Mouse (Mus musculus) neural tube, embryonic 14.5 days (tissue): Measurements from ENCODE around the gene Plekhm3. TPM values are rescaled to one million over a fixed set of nuclear protein-coding genes. Genes with fewer than 3 reads are reported as not detected.

Experiments used
- ATAC-seq: fragments of 200-750 bp; cut with Nextera tagmentation; 2 replicates; pipeline ENCODE4 v1.8.0; 2017; ENCODE audit warnings: low read depth, mild to moderate bottlenecking, moderate TSS enrichment, moderate library complexity
- H3K27ac ChIP-seq: fragments of 300-500 bp; sonication (generic); 2 replicates; pipeline ENCODE4 v1.5.1; 2014; ENCODE audit warnings: low read depth, mild to moderate bottlenecking, control low read depth, low read length, moderate library complexity, mixed read lengths
- H3K27me3 ChIP-seq: fragments of 300-500 bp; sonication (generic); 2 replicates; pipeline ENCODE4 v1.6.1; 2014; ENCODE audit warnings: low read length; ENCODE audit not compliant: control insufficient read depth, insufficient read depth
- H3K36me3 ChIP-seq: fragments of 300-500 bp; sonication (generic); 2 replicates; pipeline ENCODE4 v1.6.1; 2014; ENCODE audit warnings: low read length, mixed read lengths; ENCODE audit not compliant: control insufficient read depth, insufficient read depth
- H3K4me1 ChIP-seq: fragments of 300-500 bp; sonication (generic); 2 replicates; pipeline ENCODE4 v1.6.1; 2014; ENCODE audit warnings: low read length; ENCODE audit not compliant: control insufficient read depth, insufficient read depth
- H3K4me2 ChIP-seq: fragments of 300-500 bp; sonication (generic); 2 replicates; pipeline ENCODE4 v1.6.1; 2014; ENCODE audit warnings: mild to moderate bottlenecking, low read depth, low read length, control low read depth
- H3K4me3 ChIP-seq: fragments of 300-500 bp; sonication (generic); 2 replicates; pipeline ENCODE4 v1.5.1; 2014; ENCODE audit warnings: low read depth, low read length, control low read depth, mixed read lengths
- H3K9ac ChIP-seq: fragments of 300-500 bp; sonication (generic); replicated peaks from 2 replicates; pipeline ENCODE4 v1.6.1; 2014; ENCODE audit warnings: low read depth, mild to moderate bottlenecking, control low read depth, low read length, mixed read lengths
- H3K9me3 ChIP-seq: fragments of 300-500 bp; sonication (generic); 2 replicates; pipeline ENCODE4 v1.6.1; 2016; ENCODE audit warnings: low read length; ENCODE audit not compliant: control insufficient read depth
- WGBS: fragments of 180-500 bp; shearing (Covaris S2); extraction: QIAGEN DNeasy Blood & Tissue Kit; methylation state at CpG from one replicate; pipeline ENCODE4 v1.1.7; 2014; 5-methylcytosine and 5-hydroxymethylcytosine counted together
- polyA plus RNA-seq: library from polyadenylated mRNA; unstranded; fragments of >200 nt; fragmentation: Nextera tagmentation; extraction: Ambion mirVana; gene quantifications from 2 replicates; pipeline ENCODE4 v1.2.1, GENCODE M21; 2014

The Plekhm3 gene
- polyA plus RNA-seq, 1 experiment from 2014 or later = 13.9 TPM

DNA sequence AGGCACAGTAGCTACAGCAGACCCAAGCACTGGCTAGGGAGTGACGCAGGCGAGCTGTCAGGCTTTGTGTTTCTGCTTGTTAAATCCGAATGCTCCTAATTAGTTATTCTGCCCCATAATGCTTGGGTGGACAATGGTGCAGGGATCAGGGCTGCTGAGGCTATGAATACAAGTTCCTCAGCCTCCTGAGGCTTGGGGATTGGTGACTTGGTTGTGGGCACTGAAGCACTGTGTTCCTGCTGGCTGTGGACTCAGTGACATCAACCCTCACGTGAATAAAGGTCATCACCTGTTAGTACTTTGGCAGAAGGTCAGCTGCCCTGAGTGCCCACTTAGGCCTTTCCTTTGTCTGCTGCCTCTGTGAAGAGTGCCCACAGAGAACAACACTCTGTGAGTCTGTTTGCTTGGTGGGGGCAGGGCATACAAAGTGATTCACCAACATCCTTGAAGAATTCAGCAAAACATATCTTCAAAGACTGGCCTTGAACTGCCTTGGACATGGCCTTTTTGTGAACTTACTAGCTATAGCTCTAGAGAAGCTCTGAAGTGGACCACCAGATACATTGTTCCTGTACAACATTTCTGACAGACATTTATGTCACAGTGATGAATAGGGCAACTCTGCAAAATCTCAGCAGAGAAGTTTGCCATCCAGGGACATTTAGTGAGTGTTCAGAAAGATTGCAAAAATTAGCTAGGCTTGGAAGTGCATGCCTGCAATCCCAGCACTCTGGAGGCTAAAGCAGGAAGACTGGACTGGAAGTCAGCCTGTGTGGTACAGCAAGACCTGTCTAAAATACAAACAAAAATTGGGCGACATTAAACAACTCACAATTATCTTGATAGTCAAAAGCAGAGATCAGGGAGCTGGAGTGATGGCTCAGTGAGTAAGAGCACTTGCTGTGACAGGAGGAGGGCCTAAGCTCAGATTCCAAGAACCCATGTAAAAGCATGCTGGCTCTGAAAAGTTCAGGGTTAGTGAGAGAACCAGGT lies 102.6 kb downstream of the Plekhm3 start:
- H3K4me1 ChIP-seq = no peaks in the 10 kb centered on the region
- no peaks in the 10 kb centered on the region for H3K9me3 ChIP-seq
- no peak overlapping the region for H3K4me2 ChIP-seq
- peak; percentile 78 for ATAC-seq
- no peak overlapping the region for H3K4me3 ChIP-seq
- no peak overlapping the region for H3K9ac ChIP-seq
- H3K27me3 ChIP-seq = no peaks in the 10 kb centered on the region
- no peak overlapping the region for H3K27ac ChIP-seq
- H3K36me3 ChIP-seq = no peaks in the 10 kb centered on the region
- 26% methylated on average over 5 of the region's 5 CpGs for WGBS

- no peak for ATAC-seq
- no peaks in the 10 kb centered on the region for H3K27me3 ChIP-seq
- WGBS = 84% methylated on average over 2 of the region's 2 CpGs
These were observed 103.4 kb downstream of the Plekhm3 start for GRCm38 (mm10) chr1:64853244-64853643.

DNA sequence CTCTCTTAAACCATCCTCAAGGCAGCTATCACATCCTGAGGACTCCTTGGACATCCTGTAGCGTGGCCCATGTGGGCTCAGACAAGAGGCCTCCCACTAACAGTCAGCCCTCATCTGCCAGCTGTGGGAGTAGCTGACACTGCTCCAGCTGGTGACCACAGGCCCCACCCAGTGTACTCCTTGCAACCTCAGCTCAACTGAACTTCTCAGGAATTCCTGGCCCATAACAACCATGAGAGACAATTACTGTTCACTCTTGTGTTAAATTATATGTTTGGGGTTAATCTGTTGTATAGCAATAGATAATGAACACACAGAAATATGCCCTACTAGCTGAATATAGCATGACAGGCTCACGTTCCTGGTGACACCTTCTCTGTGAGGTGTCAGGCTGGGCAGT lies 104.4 kb downstream of the Plekhm3 start:
- Histone ChIP-seq H3K4me3 (no peak overlapping the region), H3K36me3 (no peaks in the 10 kb centered on the region), H3K9me3 (no peaks in the 10 kb centered on the region), H3K4me2 (no peak overlapping the region), H3K9ac (no peak overlapping the region), H3K27ac (no peak overlapping the region), H3K4me1 (0 out of 2 replicates have a peak, but pooled peaks cover 4% of the 10 kb centered on the region), H3K27me3 (no peaks in the 10 kb centered on the region)
- 58% methylated on average over 2 of the region's 2 CpGs for WGBS
- ATAC-seq = no peak

More at GRCm38 (mm10) chr1:64853244-64853643, 103.4 kb downstream of the Plekhm3 start:
- Histone ChIP-seq H3K4me3 (no peak overlapping the region), H3K36me3 (no peaks in the 10 kb centered on the region), H3K27ac (no peak overlapping the region), H3K4me2 (no peak overlapping the region), H3K9me3 (no peaks in the 10 kb centered on the region), H3K4me1 (no peaks in the 10 kb centered on the region), H3K9ac (no peak overlapping the region)

DNA sequence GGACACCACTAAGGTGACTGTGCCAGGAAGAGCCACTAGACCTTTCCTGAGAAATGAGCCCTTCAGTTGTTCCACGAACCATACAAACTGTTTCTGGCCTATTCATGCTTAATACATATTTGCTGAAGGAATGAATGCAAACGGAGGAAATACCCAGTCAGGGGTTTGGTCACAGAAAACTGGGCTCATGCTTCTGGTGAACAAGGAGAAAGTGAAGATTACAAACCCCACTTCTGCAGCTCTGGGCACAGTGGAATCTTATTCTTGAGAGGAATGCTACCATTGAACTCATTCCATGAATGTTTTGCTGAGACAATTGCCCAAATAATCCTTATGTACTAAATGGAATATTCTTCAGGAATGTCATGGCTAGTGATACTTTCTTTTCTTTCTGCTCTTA lies 106.3 kb downstream of the Plekhm3 start:
- H3K9ac ChIP-seq = no peak overlapping the region
- 82% methylated on average over 2 of the region's 2 CpGs for WGBS
- no peak for ATAC-seq

DNA sequence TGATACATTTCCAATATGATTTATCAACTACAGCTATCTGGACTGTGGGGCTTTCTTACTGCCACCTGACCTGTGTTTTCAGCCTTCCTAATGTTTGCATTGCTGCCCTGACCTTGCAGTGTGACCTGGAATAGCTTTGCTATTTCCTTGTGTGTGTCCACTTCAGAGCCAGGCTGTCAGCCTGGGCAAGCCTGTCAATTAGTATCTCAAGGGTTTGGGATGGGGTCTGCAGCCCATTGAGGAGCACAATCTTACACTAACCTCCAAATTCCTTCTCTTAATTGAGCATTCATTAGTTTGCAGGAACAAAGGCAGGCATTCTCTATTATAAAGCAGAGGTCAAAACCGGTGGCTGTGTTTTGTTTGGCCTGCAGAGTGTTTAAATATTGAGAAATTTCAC lies 107.6 kb downstream of the Plekhm3 start:
- Histone ChIP-seq H3K27ac (no peak overlapping the region), H3K4me1 (0 out of 2 replicates have a peak, but pooled peaks cover 4% of the 10 kb centered on the region), H3K9ac (no peak overlapping the region), H3K9me3 (no peaks in the 10 kb centered on the region), H3K4me2 (no peak overlapping the region), H3K36me3 (no peaks in the 10 kb centered on the region), H3K4me3 (no peak overlapping the region), H3K27me3 (no peaks in the 10 kb centered on the region)
- 51% methylated on average over 1 of the region's 1 CpGs for WGBS
- no peak for ATAC-seq

More for the DNA sequence above, 106.3 kb downstream of the Plekhm3 start:
- no peaks in the 10 kb centered on the region for H3K9me3 ChIP-seq
- H3K27me3 ChIP-seq = no peaks in the 10 kb centered on the region
- H3K27ac ChIP-seq = no peak overlapping the region
- H3K36me3 ChIP-seq = no peaks in the 10 kb centered on the region
- H3K4me2 ChIP-seq = no peak overlapping the region
- no peak overlapping the region for H3K4me3 ChIP-seq
- H3K4me1 ChIP-seq = 0 out of 2 replicates have a peak, but pooled peaks cover 4% of the 10 kb centered on the region

DNA sequence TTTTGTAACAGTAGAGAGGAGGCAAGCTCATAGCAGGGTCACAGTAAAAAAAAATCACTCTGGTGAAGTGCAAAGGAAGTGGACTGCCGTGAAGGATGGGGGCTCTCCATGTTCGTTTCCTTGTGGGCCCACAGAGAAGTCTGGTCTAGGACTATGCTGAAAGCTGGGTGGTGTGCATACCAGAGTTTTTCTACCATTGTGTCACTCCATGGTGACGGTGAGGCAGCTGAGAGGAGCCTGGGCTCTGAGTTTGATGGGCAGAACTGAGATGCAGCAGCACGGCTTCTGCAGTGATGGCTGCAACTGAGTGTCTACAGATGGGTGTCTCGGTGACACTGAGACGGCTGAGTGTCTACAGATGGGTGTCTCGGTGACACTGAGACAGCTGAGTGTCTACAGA lies 108.5 kb downstream of the Plekhm3 start:
- no peak overlapping the region for H3K27ac ChIP-seq
- H3K27me3 ChIP-seq = no peaks in the 10 kb centered on the region
- 49% methylated on average over 7 of the region's 7 CpGs for WGBS
- ATAC-seq = no peak
- H3K4me2 ChIP-seq = no peak overlapping the region
- H3K9me3 ChIP-seq = no peaks in the 10 kb centered on the region
- no peak overlapping the region for H3K9ac ChIP-seq
- H3K4me1 ChIP-seq = 0 out of 2 replicates have a peak, but pooled peaks cover 4% of the 10 kb centered on the region
- H3K36me3 ChIP-seq = no peaks in the 10 kb centered on the region
- no peak overlapping the region for H3K4me3 ChIP-seq

DNA sequence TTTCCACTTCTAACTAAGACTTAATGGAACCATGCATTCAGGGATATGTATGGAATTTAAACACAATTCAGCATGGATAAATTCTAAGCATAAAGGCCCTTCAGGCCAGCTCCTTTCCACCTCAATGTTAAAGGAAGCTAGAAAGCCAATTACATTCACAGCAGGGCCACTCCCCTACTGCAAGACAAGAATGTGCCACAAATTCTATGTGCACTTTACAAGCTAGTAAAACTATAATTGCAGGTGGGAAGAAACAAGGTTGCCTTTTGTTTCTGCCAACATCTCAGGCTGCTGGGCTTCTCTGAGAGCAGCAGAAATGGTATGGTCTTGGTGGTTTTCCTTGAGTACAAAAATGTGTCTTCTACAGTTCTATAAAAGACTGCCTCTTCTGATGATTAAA lies 109.1 kb downstream of the Plekhm3 start:
- H3K4me1 ChIP-seq = 0 out of 2 replicates have a peak, but pooled peaks cover 4% of the 10 kb centered on the region

DNA sequence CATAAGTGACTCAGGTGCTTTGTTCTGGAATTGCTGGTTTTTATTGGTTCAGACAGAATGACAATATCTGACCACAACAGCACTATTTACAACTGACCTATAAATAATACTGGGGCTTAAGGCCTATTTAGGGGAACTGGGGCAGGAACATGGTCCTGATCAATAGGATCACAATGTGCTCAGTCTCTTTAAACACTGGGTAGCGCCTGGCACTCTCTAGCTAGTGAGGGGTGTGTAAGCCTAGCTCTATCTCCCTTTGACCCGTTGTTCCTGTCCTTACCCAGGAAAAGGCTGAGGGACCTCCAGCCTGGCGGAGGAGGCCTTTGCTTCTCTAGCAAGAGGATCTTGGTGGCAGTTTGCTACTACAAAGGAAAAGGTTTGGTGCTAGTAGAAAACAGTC lies 111.6 kb downstream of the Plekhm3 start:
- no peaks in the 10 kb centered on the region for H3K36me3 ChIP-seq
- no peaks in the 10 kb centered on the region for H3K27me3 ChIP-seq
- H3K4me1 ChIP-seq = 0 out of 2 replicates have a peak, but pooled peaks cover 4% of the 10 kb centered on the region
- no peak overlapping the region for H3K4me3 ChIP-seq
- no peak overlapping the region for H3K27ac ChIP-seq
- no peak for ATAC-seq
- H3K9me3 ChIP-seq = no peaks in the 10 kb centered on the region
- 53% methylated on average over 3 of the region's 3 CpGs for WGBS
- no peak overlapping the region for H3K9ac ChIP-seq
- no peak overlapping the region for H3K4me2 ChIP-seq

More for the DNA sequence above, 109.1 kb downstream of the Plekhm3 start:
- ATAC-seq = no peak
- Histone ChIP-seq H3K9ac (no peak overlapping the region), H3K4me3 (no peak overlapping the region), H3K27me3 (no peaks in the 10 kb centered on the region), H3K27ac (no peak overlapping the region), H3K36me3 (no peaks in the 10 kb centered on the region), H3K4me2 (no peak overlapping the region), H3K9me3 (no peaks in the 10 kb centered on the region)

DNA sequence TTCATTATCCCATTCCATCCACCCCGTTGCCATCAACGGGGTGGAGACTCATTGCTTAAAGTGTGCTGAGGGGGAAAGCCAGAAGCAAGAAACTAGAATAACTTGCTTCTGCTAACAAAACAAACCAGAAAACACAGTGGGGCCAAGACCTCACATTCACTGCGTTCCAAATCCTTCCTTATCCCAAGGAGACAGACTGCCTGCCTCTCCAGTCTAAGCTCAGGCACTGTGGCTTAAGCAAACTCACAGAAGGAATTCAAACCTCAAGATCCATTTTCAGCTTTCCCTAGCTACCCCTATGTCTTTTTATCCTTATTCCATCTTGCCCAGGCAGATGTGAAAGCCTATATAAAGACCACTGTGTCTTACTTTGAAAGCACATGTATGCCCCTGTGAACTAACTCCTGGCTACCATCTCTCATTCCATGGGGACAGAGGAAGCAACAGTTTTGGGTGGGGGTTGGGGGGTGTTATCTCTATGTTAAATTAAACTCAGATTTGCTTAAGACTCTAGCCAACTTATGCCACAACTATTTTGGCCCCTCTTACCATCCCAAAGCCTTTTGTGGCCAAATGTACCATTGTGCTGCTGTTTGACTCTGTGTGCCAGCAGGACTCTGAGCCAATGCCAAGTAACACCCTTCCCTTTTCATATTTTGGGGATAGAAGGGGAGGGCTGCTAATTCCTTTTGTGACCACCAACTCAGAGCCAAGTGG lies 112.6 kb downstream of the Plekhm3 start:
- H3K36me3 ChIP-seq = no peaks in the 10 kb centered on the region
- H3K27me3 ChIP-seq = no peaks in the 10 kb centered on the region
- no peak overlapping the region for H3K4me2 ChIP-seq
- no peak overlapping the region for H3K27ac ChIP-seq
- WGBS = 97% methylated on average over 3 of the region's 3 CpGs
- H3K4me3 ChIP-seq = no peak overlapping the region
- ATAC-seq = no peak
- no peak overlapping the region for H3K9ac ChIP-seq
- no peaks in the 10 kb centered on the region for H3K9me3 ChIP-seq
- H3K4me1 ChIP-seq = 0 out of 2 replicates have a peak, but pooled peaks cover 4% of the 10 kb centered on the region
